Mouse (Mus musculus) layer of hippocampus, adult 11-12 months (tissue): Measurements from ENCODE around the gene Adprhl1.

Experiments used
- DNase-seq: peaks from one replicate; pipeline ENCODE4 v3.0.0; 2022; ENCODE audit warnings: low spot score

Adprhl1 gene

DNA sequence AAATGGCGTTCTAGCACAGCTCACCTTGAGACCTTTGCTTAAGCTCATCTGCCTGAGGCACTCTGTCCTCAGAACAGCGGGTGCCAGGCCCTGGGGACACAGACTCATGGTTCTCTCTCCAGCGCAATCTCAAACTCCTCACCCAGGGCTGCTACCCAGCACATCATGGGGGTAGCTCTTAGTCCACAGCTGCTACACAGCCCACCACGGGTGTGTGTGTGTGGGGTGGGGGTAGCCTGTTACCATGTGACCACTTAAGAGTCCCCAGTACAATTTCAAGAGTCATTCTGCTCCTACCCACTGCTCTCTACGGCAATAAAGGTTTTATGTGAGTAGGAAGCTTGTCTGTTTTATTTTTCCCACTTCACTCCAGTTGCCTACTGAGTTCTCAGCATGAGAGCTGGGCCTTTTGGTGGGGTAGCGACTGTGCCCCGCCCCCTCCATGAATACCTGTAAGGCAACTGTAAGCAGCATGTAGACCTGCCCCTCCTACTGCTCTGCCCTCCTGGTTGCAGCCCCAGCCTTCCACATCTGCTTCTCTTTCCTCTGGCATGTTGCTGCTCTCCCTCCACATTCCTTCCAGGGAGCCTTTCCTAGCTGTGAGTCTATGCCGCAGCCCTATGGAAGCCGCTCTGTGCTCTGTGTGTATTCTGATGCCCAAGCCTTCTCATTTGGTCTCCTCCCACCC is 24.9 kb downstream of the Adprhl1 start:
- no peak for DNase-seq

DNA sequence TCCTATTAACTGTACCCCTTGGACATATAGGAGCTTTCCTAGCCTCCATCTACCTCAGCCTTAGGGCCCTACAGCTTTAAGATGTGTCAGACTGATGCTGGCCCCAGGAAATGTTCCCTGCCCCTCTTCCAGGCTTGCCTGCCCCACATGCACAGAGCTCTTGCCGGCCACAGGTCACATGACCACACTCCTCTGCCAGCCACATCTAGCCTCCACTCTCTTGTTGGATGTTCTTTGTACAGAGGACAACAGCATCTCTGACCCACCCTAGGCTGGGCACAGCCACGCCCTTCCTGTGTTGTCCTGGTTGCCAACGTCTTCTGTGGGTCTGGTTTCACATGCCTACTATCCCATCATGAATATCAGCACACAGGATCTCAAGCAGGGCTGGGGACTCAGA is 26.8 kb downstream of the Adprhl1 start:
- no peak for DNase-seq

DNA sequence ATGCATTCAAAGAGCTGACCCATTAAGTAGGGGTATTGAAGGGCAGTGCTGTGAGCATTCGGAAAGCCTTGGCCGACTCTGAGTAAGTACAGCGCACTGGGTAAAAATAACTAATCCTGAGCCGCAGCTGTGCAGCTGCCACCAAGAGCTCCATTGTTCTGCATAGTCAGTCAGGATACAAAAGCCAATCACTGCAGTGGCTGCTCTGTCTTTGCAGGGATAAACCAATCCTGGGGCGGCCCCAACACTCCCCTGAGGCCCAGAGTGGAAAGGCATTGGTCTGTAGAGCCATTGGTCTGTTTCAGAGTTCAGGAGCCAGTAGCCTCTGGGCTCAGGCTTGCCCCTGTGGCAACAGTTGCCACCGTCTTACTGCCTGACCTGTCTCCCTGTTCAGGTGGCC is 27.7 kb downstream of the Adprhl1 start:
- DNase-seq: peak; percentile 58

DNA sequence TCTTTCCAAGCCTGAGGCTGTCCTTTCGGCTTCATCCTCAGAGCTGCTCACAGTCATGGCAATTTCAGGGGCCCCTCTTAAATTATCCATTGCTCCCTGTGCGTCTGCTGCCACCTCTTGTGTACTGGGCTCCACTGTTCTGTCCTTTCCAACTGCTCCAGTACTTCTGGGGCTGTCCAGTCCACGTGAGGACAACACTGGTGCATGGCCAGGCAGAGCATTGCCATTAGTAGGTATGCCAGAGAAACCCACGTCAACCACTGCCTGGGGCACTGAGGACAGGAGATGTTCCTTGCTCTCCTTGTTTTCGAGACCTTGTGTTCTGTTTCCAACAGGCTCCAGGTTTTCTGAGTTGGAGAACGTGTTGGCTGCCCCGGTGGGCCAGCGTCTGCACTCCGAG is 29.5 kb downstream of the Adprhl1 start:
- DNase-seq: no peak

DNA sequence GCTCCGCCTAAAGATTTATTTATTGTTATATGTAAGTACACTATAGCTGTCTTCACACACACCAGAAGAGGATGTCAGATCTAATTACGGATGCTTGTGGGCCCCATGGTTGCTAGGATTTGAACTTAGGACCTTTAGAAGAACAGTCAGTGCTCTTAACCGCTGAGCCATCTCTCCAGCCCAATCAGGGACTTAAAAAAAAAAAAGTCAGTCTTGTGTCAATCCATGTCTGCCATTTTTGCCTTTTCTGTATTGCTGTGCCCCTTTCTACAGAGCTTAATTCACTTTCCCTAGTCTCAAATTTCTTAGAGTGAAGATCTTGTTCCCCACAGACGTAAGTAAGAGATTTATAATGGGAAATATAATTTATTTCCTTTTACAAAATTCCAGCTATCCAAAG is 35.5 kb downstream of the Adprhl1 start:
- no peak for DNase-seq

DNA sequence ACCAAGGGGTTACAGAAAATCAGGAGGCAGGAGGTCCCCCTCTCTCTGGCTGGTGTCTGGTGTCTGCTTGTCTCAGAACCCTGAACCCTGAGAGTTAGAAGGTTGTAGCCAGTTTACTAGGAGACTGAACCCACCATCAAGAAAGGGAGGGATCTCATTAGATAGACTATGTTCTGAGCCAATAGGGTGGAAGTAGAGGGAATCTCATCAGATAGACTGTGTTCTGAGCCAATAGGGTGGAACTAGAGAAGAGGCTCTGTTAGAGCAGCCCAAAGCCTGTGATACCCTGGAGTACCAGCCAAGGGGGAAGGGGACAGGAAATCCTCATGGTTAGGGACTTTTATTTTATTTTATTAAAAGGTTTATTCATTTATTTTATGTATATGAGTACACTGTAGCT is 36.0 kb downstream of the Adprhl1 start:
- no peak for DNase-seq

DNA sequence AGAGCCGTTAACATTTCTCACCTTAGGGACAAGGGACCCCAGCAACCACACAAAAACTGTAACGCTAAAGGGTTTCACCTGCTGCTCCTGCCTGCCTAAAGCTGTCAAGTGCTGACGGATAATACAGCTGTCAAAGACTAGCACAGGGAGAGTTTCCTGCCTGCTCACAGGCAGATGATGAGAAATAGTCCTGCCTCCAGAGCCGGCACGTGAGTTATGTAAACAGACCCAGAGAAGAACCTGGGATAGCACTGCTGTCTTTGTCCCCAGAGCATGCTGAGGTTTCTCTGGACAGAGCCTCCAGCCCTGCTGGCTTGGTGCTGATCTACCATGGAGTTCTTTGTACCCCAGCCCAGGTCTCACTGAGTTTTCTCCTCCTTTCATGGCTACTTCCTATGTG is 36.9 kb downstream of the Adprhl1 start:
- DNase-seq: no peak

DNA sequence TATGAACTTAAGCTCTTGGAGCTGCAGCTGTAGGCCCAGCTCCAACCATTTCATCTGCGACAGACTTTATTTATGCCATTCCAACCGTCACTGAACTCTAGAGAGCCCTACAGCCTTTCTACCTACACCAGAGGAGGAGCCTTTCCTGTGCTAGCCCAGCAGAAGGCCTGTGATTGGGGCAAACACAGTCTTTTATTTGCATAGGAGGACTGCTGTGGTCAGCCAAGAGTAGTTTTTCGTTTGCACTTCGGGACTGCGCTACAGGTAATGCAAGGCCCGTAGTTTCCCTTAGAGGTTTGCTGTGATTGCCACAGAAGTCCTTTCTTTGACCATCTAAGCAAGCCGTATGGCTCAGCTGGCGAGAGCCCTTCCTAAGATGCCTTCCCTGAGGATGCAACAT is 37.6 kb downstream of the Adprhl1 start:
- DNase-seq: no peak

DNA sequence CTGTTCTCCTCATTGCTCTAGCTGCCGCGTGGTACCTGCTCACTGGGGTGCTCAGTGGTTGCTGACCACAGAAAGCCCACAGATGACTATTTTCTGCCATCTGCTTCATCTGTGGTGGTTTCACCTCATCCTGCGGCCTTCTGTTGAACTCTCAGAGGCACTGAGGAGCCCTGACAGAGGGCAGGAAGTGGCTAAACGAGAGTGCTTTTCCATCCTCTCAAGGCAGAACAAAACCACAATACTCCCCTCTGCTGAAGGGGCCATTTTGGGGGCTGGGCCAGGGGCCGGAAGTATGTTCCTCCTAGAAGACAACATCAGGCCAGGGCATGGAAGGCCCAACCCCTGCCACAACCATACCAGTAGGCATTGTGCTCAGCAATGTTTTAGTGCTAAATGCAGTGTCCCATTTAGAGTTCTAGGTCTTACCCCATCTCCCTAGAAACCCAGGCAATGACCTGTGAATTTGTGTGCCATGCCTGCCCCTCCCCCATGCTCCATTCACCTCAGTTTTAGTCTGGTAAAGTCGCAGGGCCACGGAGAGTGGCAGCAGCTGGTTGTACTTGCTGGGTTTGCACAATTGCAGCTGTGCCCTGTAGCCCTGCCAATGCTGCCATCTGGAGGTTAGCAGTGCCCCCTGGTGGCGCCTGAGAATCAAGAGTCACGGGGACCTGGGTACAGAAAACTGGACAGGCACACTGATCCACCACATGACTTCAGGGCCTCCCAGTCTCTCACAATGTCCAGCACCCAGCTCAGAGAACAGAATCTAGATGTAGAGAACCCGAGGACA is 40.3 kb downstream of the Adprhl1 start:
- DNase-seq: peak; percentile 91

DNA sequence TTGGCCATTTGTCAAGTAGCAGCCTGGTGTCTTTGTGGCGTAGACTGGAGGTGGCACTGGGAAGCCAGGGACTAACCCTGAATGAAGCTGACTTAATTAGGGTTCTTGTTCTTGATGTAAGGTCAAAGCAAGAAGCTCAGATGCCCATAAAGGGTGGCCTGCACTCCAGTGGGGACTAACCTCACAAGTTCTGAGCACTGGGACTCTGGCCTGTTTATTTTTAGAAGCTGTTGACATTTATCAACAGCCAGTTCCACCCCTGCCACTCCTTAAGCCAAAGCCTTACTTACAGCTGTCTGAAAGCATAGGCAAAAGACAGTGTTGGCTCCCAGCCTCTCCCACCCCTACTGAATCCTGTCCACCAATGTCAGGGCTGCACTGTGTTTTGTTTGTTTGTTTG is 44.2 kb downstream of the Adprhl1 start:
- DNase-seq: no peak

DNA sequence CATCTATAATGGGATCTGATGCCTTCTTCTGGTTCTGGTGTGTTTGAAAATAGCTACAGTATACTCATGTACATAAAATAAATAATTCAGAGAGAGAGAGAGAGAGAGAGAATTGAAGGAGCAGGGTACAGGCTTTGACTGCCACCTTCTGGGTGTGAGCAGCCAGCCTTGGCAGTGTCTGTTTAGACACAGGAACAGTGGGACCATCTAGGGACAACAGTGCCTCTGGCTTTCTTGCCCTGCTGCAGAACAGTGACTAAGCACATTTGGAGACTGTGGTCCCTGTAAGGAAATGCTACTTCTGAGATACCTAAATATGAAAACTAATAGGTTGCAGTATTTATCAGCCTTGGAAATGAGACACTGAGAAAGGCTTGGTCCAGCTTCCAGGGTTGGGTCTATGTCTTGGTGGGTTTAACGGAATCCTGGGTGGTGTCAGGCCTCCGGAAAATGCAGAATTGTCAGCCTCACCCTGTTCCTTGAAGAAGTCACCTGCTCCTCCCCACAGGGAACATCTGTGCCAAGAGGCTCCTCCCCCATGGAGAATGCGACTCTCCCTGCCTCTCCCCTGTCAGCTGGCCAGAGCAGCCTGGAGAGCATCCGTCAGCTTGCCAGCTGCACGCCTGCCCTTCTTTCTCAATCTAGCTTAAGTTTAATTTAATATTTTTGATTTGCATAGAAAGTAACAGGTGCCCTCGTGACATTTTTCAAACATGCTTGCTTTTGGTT is 45.2 kb downstream of the Adprhl1 start:
- DNase-seq: no peak

DNA sequence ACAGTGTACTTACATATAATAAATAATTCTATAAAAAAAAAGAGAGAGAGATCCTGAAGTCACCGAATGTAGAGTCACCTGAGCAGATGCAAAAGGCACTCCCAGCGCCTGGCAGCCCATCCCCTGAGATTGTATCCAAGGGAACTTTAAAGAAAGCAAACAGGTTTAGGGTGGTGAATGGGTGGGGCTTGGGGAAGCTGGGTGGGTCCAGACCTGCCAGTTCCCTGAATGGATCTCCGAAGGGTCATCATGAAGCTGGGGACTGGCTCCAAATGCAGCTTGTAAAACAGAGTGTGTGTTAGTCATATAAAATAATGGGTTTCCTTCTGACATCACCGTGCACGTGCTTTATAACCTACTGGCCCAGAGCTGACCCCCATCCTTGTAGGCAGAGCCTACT is 47.7 kb downstream of the Adprhl1 start:
- DNase-seq: no peak

DNA sequence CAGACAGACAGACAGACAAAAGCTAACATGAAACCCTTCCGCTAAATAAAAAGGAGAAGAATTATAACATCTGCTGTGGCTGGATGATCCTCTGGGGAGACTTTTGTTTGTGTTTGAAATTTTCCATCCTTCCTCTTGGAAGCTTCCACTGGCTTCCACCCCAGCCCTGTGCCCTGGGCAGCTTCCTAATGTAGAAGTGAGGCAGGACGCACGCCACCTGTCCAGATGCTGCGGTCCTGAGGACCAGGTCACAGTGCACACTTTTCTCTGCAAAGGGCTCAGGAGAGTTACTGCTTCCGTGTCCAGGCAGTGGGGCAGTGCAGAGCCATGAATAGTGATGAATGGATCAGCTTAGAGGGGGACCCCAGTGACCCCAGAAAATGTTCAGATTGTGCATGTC is 48.7 kb downstream of the Adprhl1 start:
- no peak for DNase-seq

DNA sequence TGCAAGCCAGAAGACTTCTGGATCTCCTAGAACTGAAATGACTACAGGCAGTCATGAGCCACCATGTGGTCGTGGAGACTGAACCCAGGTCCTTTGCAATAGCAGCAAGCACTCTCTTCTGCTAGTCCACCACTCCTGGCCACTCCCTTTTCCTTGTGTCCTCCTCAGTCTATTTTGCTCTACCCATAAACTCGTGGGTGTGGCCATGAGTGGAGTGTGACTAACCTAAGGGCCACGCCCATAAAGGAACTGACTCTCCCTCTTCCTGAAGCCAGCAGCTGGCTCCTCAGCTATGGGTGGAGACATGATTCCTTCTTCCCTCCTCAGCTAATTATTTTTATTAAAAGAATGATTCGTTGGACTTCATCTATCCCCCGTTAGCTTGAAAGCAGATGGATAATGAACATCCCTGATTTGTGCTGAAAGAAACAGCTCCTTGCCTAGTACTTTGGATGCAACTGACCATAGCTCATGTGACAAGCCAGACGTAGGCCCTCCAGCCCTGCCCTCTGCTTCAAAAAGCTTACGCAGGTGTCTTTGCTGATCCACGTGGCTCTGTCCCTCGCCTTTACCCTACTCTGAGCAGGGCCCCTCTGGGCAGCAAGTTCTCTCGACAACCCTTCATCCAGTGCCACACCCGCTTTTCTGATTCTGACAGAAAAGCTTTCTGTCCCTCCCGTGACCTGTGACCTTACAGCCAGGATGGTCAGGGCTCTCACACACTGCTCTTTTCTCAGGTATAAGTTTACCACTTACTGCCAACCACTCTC is 49.4 kb downstream of the Adprhl1 start:
- DNase-seq: no peak

DNA sequence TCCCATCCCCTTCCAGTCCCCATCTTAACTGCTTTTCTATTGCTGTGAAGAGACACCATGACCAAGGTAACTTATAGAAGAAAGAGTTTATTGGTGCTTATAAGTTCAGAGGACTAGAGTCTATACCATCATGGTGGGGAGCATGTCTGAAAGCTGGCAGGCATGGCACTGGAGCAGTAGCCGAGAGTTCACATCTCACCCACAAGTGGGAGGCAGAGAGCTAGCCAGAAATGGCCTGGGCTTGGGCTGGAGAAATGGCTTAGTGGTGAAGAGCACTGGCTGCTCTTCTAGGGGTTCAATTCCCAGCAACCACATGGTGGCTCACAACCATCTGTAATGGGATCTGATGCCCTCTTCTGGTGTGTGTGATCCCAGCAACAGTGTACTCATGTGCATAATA is 50.5 kb downstream of the Adprhl1 start:
- no peak for DNase-seq

DNA sequence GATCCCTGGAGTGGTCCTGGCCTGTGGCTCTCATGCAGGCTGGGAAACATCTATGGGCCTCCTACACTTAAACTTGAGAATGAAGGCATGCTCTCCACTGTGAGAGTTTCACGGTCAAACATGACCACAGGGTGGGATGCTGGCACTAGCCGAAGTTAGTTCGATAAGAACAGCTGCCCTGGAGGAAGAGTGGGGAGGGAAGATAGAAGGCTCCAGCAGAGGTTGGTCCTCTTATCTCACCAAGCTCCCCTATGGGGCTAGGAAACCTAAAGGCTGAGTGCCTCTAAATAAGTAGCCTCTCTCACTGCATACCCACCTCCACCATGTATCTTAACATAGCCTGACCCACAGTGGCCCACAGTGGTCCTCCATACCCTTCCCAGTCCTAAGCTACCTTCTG is 51.2 kb downstream of the Adprhl1 start:
- no peak for DNase-seq

DNA sequence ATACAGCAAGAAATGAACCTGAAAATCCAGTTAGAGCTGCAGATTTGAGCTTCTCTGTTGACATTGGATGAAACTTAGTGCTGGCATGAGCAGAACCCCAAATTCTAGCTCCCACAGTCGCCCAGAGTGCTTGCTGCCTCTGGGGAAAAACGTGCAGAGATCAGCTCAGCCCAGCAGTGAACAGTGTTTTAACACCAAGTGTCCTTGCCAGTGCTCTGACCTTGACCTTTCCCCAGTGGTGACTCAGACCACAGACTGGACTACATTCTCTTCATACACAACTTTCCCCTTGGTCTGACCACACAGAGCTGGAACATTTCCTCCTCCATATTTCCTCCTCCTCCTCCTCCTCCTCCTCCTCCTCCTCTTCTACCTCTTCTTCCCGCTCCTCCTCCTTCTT is 51.9 kb downstream of the Adprhl1 start:
- DNase-seq: no peak

DNA sequence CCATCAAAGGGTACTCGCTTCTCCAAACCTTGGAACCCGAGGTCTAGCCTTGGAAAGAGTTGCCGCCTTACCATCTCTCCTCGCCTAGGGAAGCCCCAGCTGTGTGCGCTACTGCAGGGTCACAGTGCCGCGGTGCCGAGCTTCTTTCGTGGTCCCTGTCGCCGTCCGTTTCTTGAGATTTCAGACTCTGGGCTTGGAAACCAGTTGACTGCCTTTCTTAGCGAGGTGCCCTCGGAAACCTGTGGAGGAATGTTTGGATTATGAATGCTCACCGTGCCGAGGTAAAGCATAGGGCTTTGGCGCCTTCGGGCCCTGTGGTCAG is 53.0 kb downstream of the Adprhl1 start:
- no peak for DNase-seq

DNA sequence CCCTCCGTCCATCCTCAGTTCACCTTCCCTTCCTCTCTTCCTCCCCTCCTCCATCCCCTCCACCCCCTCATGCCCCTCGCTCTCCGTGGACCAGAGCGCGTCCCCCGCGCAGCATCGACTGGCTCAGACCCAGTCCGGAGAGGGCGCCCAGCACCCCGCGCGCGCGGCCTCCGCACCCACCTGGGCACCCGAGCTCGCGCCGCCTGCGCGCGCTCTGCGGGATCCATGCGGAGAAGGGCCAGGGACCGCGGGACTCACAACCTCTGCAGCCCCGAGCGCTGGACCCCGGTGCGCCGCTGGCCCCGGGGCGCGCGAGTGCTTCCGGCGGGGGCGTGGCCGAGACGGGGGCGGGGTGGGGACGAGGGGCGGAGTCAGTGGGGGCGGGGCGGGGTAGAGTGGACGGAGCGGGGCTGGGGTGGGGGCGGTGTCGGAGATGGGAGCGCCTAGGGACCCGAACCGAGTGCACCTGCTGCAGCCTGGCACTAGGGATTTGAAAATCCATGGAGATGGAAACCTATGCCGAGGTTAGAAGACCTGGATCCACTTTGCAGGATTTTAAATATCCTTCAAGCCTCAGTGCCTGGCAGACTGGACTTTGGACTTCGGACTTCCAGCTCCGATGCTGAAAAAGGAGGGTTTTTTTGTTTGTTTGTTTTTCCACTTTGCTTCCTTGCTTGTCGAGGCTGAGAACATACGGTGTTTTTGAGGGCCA is 53.5 kb downstream of the Adprhl1 start, which contains the start of gene Grtp1:
Grtp1 (minus strand) TSS at position 320 of the 712 bp plus-strand sequence.
- DNase-seq: no peak

DNA sequence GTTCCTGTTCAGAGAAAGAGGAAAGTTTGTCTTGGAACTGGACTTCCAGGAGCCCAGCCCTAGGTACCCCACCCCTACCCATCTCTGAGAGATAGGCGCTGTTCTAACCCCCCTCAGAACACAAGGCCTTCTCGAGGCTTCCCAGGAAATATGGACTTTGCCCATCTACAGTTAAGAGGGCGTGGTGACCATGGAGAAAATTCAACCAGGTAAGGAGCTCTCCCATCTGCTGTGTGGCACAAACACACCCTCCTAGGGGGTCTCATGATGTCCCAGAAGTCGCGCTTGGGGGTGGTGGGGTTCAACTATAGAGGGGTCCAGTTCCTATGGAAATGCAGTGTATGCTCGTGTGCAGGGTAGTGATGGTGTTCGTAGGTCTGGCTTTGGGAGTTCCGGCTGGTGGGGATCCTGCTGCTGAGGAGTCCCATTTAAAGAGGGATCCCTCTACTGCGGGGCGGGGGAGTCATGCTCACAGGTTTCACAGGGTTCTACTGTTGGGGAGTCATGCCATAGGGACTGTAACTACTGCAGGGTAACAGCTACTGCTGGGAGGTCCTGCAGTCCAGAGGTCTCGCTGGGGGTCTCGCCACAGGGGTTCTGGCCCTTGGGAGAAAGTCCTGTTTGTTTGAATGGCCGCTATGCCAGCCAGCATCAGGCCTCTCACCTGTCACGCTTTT is 54.4 kb downstream of the Adprhl1 start:
- DNase-seq: no peak

DNA sequence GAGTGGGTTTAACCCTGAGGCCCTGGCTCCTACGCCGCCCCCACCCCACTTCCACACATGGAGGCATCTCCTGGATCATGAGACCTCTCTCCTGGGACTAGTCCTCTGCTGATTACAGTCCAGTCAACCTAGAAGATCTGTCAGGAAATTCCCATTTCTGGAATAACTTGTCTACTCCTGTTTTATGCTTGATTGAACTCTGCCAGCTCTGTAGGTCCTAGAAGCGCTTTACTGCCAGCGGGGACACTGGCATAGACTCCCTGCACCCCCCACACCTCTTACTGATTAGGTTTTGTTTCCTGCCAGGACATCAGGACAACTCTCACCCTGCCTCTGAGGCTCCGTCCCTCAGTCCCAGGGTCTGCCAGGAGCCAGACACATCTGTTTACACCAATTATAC is 56.5 kb downstream of the Adprhl1 start:
- no peak for DNase-seq
